Mouse (Mus musculus): ENCODE results near the gene Sgsm1. TPM values are rescaled to one million over a fixed set of nuclear protein-coding genes. Genes with fewer than 3 reads are reported as not detected.

The Sgsm1 gene
- polyA plus RNA-seq, 1 experiment = not detected

GRCm38 (mm10) chr5:113299433-113299832 is 11.2 kb downstream of the Sgsm1 start:
- Histone ChIP-seq H3K27ac (ENCODE audit: insufficient read depth, low read depth, low read length) (no peak overlapping the region), H3K4me1 (ENCODE audit: control insufficient read depth, insufficient read depth, low read length) (no peaks in the 10 kb centered on the region)
- TF ChIP-seq POLR2A (IDR thresholded peaks at IDR 0.05; ENCODE audit: borderline replicate concordance, low read depth, low read length) (no peak), CTCF (IDR thresholded peaks at IDR 0.05; ENCODE audit: low read depth, low read length) (no peak)

GRCm38 (mm10) chr5:113298826-113299225 is 11.8 kb downstream of the Sgsm1 start:
- H3K27ac ChIP-seq (ENCODE audit: insufficient read depth, low read depth, low read length) = no peak overlapping the region
- no peaks in the 10 kb centered on the region for H3K4me1 ChIP-seq (ENCODE audit: control insufficient read depth, insufficient read depth, low read length)
- H3K4me3 ChIP-seq (ENCODE audit: insufficient read depth, low read length) = no peak overlapping the region
- no peak for TF ChIP-seq POLR2A (IDR thresholded peaks at IDR 0.05; ENCODE audit: borderline replicate concordance, low read depth, low read length)
- no peak for TF ChIP-seq CTCF (IDR thresholded peaks at IDR 0.05; ENCODE audit: low read depth, low read length)

More at GRCm38 (mm10) chr5:113299433-113299832, 11.2 kb downstream of the Sgsm1 start:
- H3K4me3 ChIP-seq (ENCODE audit: insufficient read depth, low read length) = no peak overlapping the region

DNA sequence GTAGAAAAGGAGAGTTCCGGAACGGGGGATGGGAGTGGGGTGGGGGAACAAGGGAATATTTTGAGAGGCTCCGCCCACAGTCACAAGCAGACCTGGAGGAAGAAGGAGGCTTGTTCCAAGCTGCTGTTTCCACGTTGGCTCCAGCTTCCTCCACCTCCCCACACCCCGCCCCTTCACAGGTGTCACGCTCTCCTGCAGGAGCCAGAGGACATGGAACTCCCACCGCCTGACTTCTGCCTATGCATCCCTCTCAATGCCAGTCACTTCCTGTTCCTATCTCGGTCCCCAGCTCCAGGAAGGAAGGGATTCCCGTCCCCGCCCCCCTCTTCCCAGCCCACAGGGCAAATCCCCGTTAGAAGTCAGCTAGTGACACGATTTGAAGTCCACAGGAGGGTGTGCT is 12.5 kb downstream of the Sgsm1 start:
- Histone ChIP-seq H3K4me1 (ENCODE audit: control insufficient read depth, insufficient read depth, low read length) (no peaks in the 10 kb centered on the region), H3K4me3 (ENCODE audit: insufficient read depth, low read length) (no peak overlapping the region), H3K27ac (ENCODE audit: insufficient read depth, low read depth, low read length) (no peak overlapping the region)
- no peak for TF ChIP-seq POLR2A (IDR thresholded peaks at IDR 0.05; ENCODE audit: borderline replicate concordance, low read depth, low read length)
- no peak for TF ChIP-seq CTCF (IDR thresholded peaks at IDR 0.05; ENCODE audit: low read depth, low read length)

- TF ChIP-seq CTCF (IDR thresholded peaks at IDR 0.05; ENCODE audit: low read depth, low read length) = no peak
- no peak for TF ChIP-seq POLR2A (IDR thresholded peaks at IDR 0.05; ENCODE audit: borderline replicate concordance, low read depth, low read length)
- Histone ChIP-seq H3K4me3 (ENCODE audit: insufficient read depth, low read length) (no peak overlapping the region), H3K4me1 (ENCODE audit: control insufficient read depth, insufficient read depth, low read length) (no peaks in the 10 kb centered on the region), H3K27ac (ENCODE audit: insufficient read depth, low read depth, low read length) (no peak overlapping the region)
Measured at GRCm38 (mm10) chr5:113295791-113296190, 14.8 kb downstream of the Sgsm1 start.

DNA sequence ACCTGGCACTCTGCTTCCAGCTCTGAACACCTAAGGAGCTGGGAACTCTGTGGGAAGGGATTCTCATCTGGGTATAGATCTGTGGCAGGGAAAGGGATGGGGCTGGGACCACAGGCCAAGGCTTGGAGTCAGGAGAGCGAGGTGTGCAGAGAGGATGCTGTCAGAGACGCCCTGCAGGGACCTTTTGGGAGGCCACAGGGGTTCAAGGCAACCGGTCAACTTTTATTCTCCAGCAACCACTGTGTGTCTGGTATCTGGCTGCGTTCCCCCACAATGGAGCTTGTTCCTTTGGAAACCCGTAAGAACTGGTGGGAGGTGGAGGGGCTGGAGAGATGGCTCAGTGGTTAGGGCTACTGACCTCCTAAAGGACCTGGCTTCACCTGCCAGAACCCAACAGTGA is 16.0 kb downstream of the Sgsm1 start:
- TF ChIP-seq CTCF (IDR thresholded peaks at IDR 0.05; ENCODE audit: low read depth, low read length) (no peak), POLR2A (IDR thresholded peaks at IDR 0.05; ENCODE audit: borderline replicate concordance, low read depth, low read length) (no peak)
- no peak overlapping the region for H3K27ac ChIP-seq (ENCODE audit: insufficient read depth, low read depth, low read length)
- H3K4me3 ChIP-seq (ENCODE audit: insufficient read depth, low read length) = no peak overlapping the region
- no peaks in the 10 kb centered on the region for H3K4me1 ChIP-seq (ENCODE audit: control insufficient read depth, insufficient read depth, low read length)

- no peak overlapping the region for H3K4me3 ChIP-seq (ENCODE audit: insufficient read depth, low read length)
- no peak overlapping the region for H3K27ac ChIP-seq (ENCODE audit: insufficient read depth, low read depth, low read length)
- no peak for TF ChIP-seq CTCF (IDR thresholded peaks at IDR 0.05; ENCODE audit: low read depth, low read length)
- no peak for TF ChIP-seq POLR2A (IDR thresholded peaks at IDR 0.05; ENCODE audit: borderline replicate concordance, low read depth, low read length)
- peaks cover 3% of the 10 kb centered on the region; the same call in 1 of the 2 replicates for H3K4me1 ChIP-seq (ENCODE audit: control insufficient read depth, insufficient read depth, low read length)
Measured at GRCm38 (mm10) chr5:113293446-113293845, 17.1 kb downstream of the Sgsm1 start.

DNA sequence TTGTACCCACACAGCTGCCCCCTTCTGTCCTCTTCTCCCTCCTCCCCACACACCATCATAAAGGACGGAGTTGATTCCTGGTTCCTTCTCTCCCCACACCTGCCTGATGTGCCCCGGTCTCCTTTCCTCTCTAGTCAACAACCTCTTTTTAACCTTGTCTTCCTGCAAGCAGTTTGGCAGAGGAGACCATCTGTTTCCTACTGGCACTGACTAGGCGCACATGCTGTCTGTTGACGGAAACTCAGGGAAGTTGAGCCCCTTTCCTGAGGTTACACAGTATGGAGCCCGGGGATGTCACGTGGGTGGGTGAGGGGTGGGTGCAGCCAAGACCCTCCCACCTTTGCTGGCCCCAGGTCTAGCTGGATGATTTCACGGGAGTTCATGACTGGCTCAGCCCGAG is 17.8 kb downstream of the Sgsm1 start:
- Histone ChIP-seq H3K4me3 (ENCODE audit: insufficient read depth, low read length) (no peak overlapping the region), H3K4me1 (ENCODE audit: control insufficient read depth, insufficient read depth, low read length) (peaks cover 8% of the 10 kb centered on the region), H3K27ac (ENCODE audit: insufficient read depth, low read depth, low read length) (no peak overlapping the region)
- TF ChIP-seq POLR2A (IDR thresholded peaks at IDR 0.05; ENCODE audit: borderline replicate concordance, low read depth, low read length) = no peak
- no peak for TF ChIP-seq CTCF (IDR thresholded peaks at IDR 0.05; ENCODE audit: low read depth, low read length)

DNA sequence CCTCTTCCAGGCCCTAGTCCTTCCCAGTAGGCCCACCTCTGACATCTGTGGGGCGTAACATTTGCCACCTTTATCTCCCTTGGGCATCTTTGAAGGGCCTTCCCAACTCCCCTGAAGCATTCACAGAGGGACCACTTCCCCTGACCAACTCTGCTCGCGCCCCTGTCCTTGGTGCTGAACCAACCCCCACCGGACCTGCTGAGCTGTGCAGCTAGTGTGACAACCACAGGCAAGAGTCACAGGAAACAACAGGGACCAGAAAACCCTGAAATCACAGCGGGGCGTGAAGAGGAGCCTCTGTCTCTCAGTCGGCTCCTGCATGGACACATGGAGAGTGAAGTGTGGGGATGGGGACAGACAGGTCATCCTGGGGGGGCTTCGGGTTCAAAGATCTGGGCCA is 18.4 kb downstream of the Sgsm1 start:
- TF ChIP-seq CTCF (IDR thresholded peaks at IDR 0.05; ENCODE audit: low read depth, low read length) (no peak), POLR2A (IDR thresholded peaks at IDR 0.05; ENCODE audit: borderline replicate concordance, low read depth, low read length) (no peak)
- Histone ChIP-seq H3K4me1 (ENCODE audit: control insufficient read depth, insufficient read depth, low read length) (peaks cover 8% of the 10 kb centered on the region), H3K4me3 (ENCODE audit: insufficient read depth, low read length) (no peak overlapping the region), H3K27ac (ENCODE audit: insufficient read depth, low read depth, low read length) (no peak overlapping the region)

DNA sequence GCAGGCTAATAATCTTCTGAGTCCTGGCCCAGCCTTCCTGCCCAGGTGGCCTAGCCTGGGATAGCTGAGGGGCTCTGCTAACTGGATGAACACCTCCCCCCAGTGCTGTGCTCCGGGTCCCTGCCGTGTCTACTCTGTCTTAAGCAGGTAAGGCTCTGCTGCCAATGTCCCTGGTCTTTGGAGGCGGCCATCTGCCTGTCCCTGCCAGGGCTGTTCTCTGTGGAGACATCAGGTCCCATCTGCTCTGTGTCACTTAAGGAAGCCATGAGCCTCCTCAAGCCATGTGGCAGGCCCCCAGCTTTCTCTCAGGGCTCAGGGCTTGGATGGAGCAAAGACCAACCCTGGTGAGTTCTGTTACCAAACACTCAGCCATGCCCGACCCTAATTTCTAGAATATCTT is 19.5 kb downstream of the Sgsm1 start:
- no peak overlapping the region for H3K4me3 ChIP-seq (ENCODE audit: insufficient read depth, low read length)

DNA sequence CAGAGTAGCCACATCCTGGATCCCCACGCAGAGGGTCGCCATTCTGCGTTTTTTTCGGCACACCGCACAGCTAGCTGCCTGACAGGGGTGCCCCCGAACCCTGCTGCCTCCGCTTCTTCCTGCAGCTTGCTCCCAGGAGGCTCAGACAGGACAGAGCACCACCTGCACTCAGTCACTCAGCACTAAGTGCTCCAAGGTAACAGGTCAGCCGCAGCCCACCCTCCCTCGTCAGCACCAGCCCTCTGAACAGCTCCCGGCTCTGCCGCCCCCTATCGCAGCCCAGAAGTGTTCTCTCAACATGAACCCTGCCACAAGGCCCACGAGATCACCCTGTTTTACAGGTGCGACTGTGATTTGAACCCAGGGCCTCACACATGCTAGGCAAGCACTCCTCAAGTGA is 20.4 kb downstream of the Sgsm1 start:
- Histone ChIP-seq H3K27ac (ENCODE audit: insufficient read depth, low read depth, low read length) (no peak overlapping the region), H3K4me3 (ENCODE audit: insufficient read depth, low read length) (no peak overlapping the region), H3K4me1 (ENCODE audit: control insufficient read depth, insufficient read depth, low read length) (peaks cover 8% of the 10 kb centered on the region)
- no peak for TF ChIP-seq CTCF (IDR thresholded peaks at IDR 0.05; ENCODE audit: low read depth, low read length)
- TF ChIP-seq POLR2A (IDR thresholded peaks at IDR 0.05; ENCODE audit: borderline replicate concordance, low read depth, low read length) = no peak

More for the DNA sequence above, 19.5 kb downstream of the Sgsm1 start:
- no peak for TF ChIP-seq CTCF (IDR thresholded peaks at IDR 0.05; ENCODE audit: low read depth, low read length)
- Histone ChIP-seq H3K27ac (ENCODE audit: insufficient read depth, low read depth, low read length) (no peak overlapping the region), H3K4me1 (ENCODE audit: control insufficient read depth, insufficient read depth, low read length) (peaks cover 8% of the 10 kb centered on the region)

- no peak for TF ChIP-seq POLR2A (IDR thresholded peaks at IDR 0.05; ENCODE audit: borderline replicate concordance, low read depth, low read length)
- TF ChIP-seq CTCF (IDR thresholded peaks at IDR 0.05; ENCODE audit: low read depth, low read length) = no peak
- Histone ChIP-seq H3K4me3 (ENCODE audit: insufficient read depth, low read length) (no peak overlapping the region), H3K4me1 (ENCODE audit: control insufficient read depth, insufficient read depth, low read length) (peaks cover 12% of the 10 kb centered on the region), H3K27ac (ENCODE audit: insufficient read depth, low read depth, low read length) (no peak overlapping the region)
Measured at GRCm38 (mm10) chr5:113288490-113288889, 22.1 kb downstream of the Sgsm1 start.
